Mouse (Mus musculus) neural tube, embryonic 11.5 days (tissue): ENCODE measurements around the gene Rnase4. TPM values are rescaled to one million over a fixed set of nuclear protein-coding genes. Genes with fewer than 3 reads are reported as not detected.

ENCODE experiments used
- ATAC-seq: fragments of 200-750 bp; cut with Nextera tagmentation; 2 replicates; pipeline ENCODE4 v1.8.0; 2017; ENCODE audit warnings: moderate number of reproducible peaks, mild to moderate bottlenecking, moderate TSS enrichment, moderate library complexity; ENCODE audit not compliant: insufficient read depth, low FRiP score, low TSS enrichment
- DNase-seq: peaks from one replicate; pipeline ENCODE4 v3.0.0-alpha.2; 2015; ENCODE audit warnings: low spot score
- H3K27ac ChIP-seq: fragments of 300-500 bp; sonication (generic); 2 replicates; pipeline ENCODE4 v1.5.1; 2014; ENCODE audit warnings: low read depth, mild to moderate bottlenecking, low read length
- H3K27me3 ChIP-seq: fragments of 300-500 bp; sonication (generic); 2 replicates; pipeline ENCODE4 v1.6.1; 2014; ENCODE audit warnings: mild to moderate bottlenecking, low read length, mixed read lengths; ENCODE audit not compliant: control insufficient read depth, insufficient read depth
- H3K36me3 ChIP-seq: fragments of 300-500 bp; sonication (generic); 2 replicates; pipeline ENCODE4 v1.6.1; 2014; ENCODE audit warnings: mild to moderate bottlenecking, low read length, moderate library complexity, mixed read lengths; ENCODE audit not compliant: control insufficient read depth, insufficient read depth
- H3K4me1 ChIP-seq: fragments of 300-500 bp; sonication (generic); 2 replicates; pipeline ENCODE4 v1.6.1; 2014; ENCODE audit warnings: low read length, mixed read lengths; ENCODE audit not compliant: control insufficient read depth, insufficient read depth
- H3K4me2 ChIP-seq: fragments of 300-500 bp; sonication (generic); 2 replicates; pipeline ENCODE4 v1.6.1; 2014; ENCODE audit warnings: low read depth, mild to moderate bottlenecking, moderate library complexity
- H3K4me3 ChIP-seq: fragments of 300-500 bp; sonication (generic); 2 replicates; pipeline ENCODE4 v1.5.1; 2014; ENCODE audit warnings: low read depth, low read length
- H3K9ac ChIP-seq: fragments of 300-500 bp; sonication (generic); 2 replicates; pipeline ENCODE4 v1.6.1; 2014; ENCODE audit warnings: mild to moderate bottlenecking, low read length
- H3K9me3 ChIP-seq: fragments of 300-500 bp; sonication (generic); 2 replicates; pipeline ENCODE4 v1.6.1; 2016; ENCODE audit warnings: low read length; ENCODE audit not compliant: control insufficient read depth
- WGBS: fragments of 180-500 bp; shearing (Covaris S2); extraction: QIAGEN DNeasy Blood & Tissue Kit; methylation state at CpG from one replicate; pipeline ENCODE4 v1.1.7; 2014; 5-methylcytosine and 5-hydroxymethylcytosine counted together
- polyA plus RNA-seq: library from polyadenylated mRNA; unstranded; fragments of >200 nt; fragmentation: Nextera tagmentation; extraction: Ambion mirVana; gene quantifications from 2 replicates; pipeline ENCODE4 v1.2.1, GENCODE M21; 2014

The Rnase4 gene
- polyA plus RNA-seq, 1 experiment from 2014 or later = 12.7 TPM

GRCm38 (mm10) chr14:51060761-51061160 lies 30.1 kb upstream of the Rnase4 start:
- Histone ChIP-seq H3K4me1 (no peaks in the 10 kb centered on the region), H3K4me3 (no peak overlapping the region), H3K4me2 (no peak overlapping the region), H3K27ac (no peak overlapping the region), H3K9me3 (no peaks in the 10 kb centered on the region), H3K36me3 (no peaks in the 10 kb centered on the region), H3K9ac (no peak overlapping the region), H3K27me3 (no peaks in the 10 kb centered on the region)
- no peak for DNase-seq
- no peak for ATAC-seq
- WGBS = 92% methylated on average over 5 of the region's 5 CpGs

DNA sequence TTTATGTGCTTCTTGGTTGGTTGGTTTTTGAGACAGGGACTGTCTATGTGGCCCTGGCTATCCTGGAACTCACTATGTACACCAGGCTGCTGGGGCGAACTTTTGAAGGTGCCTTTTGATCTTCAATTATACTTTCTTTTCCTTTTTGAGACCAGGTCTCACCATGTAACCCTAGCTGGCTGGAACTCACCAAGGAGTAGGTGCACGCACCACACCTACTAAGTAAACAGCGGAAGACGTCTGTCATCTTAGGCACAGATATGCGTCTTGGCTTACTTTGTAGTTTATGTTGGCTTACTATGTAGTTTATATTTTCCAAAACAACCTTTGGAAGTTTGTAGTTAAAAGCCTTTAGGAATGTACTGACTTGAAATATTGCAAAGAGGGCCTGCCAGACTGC lies 21.9 kb upstream of the Rnase4 start:
- Histone ChIP-seq H3K27me3 (no peaks in the 10 kb centered on the region), H3K4me2 (no peak overlapping the region), H3K9ac (no peak overlapping the region), H3K4me3 (no peak overlapping the region), H3K36me3 (no peaks in the 10 kb centered on the region), H3K27ac (no peak overlapping the region), H3K9me3 (no peaks in the 10 kb centered on the region), H3K4me1 (no peaks in the 10 kb centered on the region)
- ATAC-seq (no peak), DNase-seq (no peak)
- WGBS = 92% methylated on average over 5 of the region's 5 CpGs

- Histone ChIP-seq H3K27ac (no peak overlapping the region), H3K4me2 (no peak overlapping the region), H3K4me3 (no peak overlapping the region), H3K27me3 (no peaks in the 10 kb centered on the region), H3K4me1 (no peaks in the 10 kb centered on the region), H3K9ac (no peak overlapping the region), H3K9me3 (no peaks in the 10 kb centered on the region), H3K36me3 (no peaks in the 10 kb centered on the region)
- DNase-seq (no peak), ATAC-seq (no peak)
- 96% methylated on average over 2 of the region's 2 CpGs for WGBS
Measured at GRCm38 (mm10) chr14:51069617-51070016, 21.3 kb upstream of the Rnase4 start.

DNA sequence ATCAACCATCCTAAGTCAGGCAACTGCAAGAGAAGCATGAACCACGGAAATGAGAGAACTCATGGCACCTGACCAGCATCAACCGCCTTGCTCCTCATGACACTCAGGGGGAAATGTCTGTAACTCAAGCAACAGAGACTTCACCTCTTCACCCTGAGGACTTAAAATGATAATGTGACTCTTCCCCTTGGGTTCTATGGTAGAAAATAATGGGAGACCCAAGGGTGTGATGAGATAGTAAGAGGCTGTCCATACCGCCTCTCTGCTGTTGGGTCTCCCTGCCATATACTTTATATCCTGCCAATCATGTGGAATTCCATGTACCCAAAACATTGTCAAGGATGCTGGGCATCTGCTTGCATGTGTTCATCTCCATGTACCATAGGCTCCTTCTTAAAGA lies 16.5 kb upstream of the Rnase4 start, which contains the start of gene Olfr750:
Gene Olfr750 (minus strand): TSS at position 101 of the 400 bp plus-strand sequence.
- no peak within 1 kb of the TSS for H3K9ac ChIP-seq
- DNase-seq (no peak), ATAC-seq (no peak)
- H3K27me3 ChIP-seq = no peaks in the 10 kb centered on the region
- WGBS = 86% methylated on average over 3 of the region's 3 CpGs
- H3K4me3 ChIP-seq = no peak within 1 kb of the TSS
- no peak within 1 kb of the TSS for H3K4me2 ChIP-seq
- H3K27ac ChIP-seq = no peak within 1 kb of the TSS
- H3K9me3 ChIP-seq = no peaks in the 10 kb centered on the region
- H3K4me1 ChIP-seq = no peaks in the 10 kb centered on the region
- no peaks in the 10 kb centered on the region for H3K36me3 ChIP-seq

DNA sequence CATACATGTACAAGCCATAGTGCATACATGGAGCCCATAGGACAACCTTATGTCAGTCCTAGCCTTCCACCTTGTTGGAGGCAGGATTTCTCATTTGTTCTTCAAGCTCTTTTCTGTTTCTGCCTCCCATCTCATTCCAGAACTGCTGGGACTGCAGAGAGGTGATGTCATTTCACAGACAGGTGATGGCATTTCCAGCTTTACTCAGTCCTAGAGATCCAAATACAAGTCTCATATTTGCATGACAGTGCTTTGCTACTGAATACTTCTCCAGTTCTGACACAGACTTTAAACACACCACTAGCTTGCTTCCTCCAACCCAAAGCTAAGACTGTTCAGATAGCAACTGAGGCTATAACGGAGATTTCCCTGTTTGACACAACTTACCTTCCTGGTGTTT lies 11.7 kb upstream of the Rnase4 start:
- Histone ChIP-seq H3K4me3 (no peak overlapping the region), H3K9me3 (no peaks in the 10 kb centered on the region), H3K27ac (no peak overlapping the region), H3K4me1 (peaks cover 7% of the 10 kb centered on the region), H3K27me3 (no peaks in the 10 kb centered on the region; the same call in 1 of the 2 replicates), H3K4me2 (no peak overlapping the region), H3K9ac (no peak overlapping the region), H3K36me3 (no peaks in the 10 kb centered on the region)
- DNase-seq = no peak
- WGBS = 85% methylated on average over 1 of the region's 1 CpGs
- ATAC-seq = no peak

- Histone ChIP-seq H3K36me3 (no peaks in the 10 kb centered on the region), H3K9ac (no peak overlapping the region), H3K4me3 (no peak overlapping the region), H3K9me3 (no peaks in the 10 kb centered on the region), H3K27me3 (no peaks in the 10 kb centered on the region; the same call in 1 of the 2 replicates), H3K4me2 (no peak overlapping the region), H3K27ac (no peak overlapping the region), H3K4me1 (peaks cover 7% of the 10 kb centered on the region)
- 85% methylated on average over 2 of the region's 2 CpGs for WGBS
- ATAC-seq (no peak), DNase-seq (no peak)
Measured at GRCm38 (mm10) chr14:51081035-51081434, 9.8 kb upstream of the Rnase4 start.

- ATAC-seq = peak; percentile 73
- H3K9ac ChIP-seq = peak overlapping the region; percentile 30
- peaks cover 7% of the 10 kb centered on the region for H3K4me1 ChIP-seq
- no peaks in the 10 kb centered on the region for H3K36me3 ChIP-seq
- no peaks in the 10 kb centered on the region; the same call in 1 of the 2 replicates for H3K27me3 ChIP-seq
- H3K9me3 ChIP-seq = no peaks in the 10 kb centered on the region
- H3K4me3 ChIP-seq = peak overlapping the region; percentile 38
- no peak overlapping the region for H3K27ac ChIP-seq
- DNase-seq = peak; percentile 71
- H3K4me2 ChIP-seq = peak overlapping the region; percentile 75
- 3% methylated on average over 38 of the region's 40 CpGs for WGBS
Measured at GRCm38 (mm10) chr14:51082599-51083581, 8.0 kb upstream of the Rnase4 start.

DNA sequence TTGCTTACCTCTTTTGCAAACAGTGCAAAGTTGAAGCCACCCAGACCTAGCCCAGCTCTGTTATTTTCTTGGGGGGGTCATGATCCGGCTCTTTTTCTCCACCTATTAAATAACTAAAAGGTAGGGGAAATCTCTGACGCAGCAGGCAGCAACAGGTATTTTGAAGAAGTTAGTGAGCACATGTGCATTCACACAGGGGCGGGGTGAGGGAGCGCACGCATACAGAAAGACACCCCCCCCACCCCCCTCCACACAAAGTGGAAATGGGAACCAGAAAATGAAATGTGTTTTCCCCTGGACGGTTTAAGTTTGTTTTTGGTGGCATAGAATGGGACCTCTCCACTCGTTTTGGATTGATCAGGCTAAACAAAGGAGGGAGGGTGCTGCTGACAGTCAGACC lies 7.1 kb upstream of the Rnase4 start:
- Histone ChIP-seq H3K27me3 (no peaks in the 10 kb centered on the region; the same call in 1 of the 2 replicates), H3K36me3 (no peaks in the 10 kb centered on the region), H3K4me1 (peaks cover 8% of the 10 kb centered on the region), H3K9ac (no peak overlapping the region), H3K4me3 (peak overlapping the region; percentile 38; the same call in 1 of the 2 replicates), H3K4me2 (peak overlapping the region; percentile 75), H3K9me3 (no peaks in the 10 kb centered on the region), H3K27ac (no peak overlapping the region)
- WGBS = 15% methylated on average over 7 of the region's 7 CpGs
- ATAC-seq = no peak
- no peak for DNase-seq

- no peak overlapping the region for H3K9ac ChIP-seq
- H3K36me3 ChIP-seq = no peaks in the 10 kb centered on the region
- no peak for DNase-seq
- peaks cover 9% of the 10 kb centered on the region for H3K4me1 ChIP-seq
- no peak overlapping the region for H3K27ac ChIP-seq
- H3K27me3 ChIP-seq = no peaks in the 10 kb centered on the region; the same call in 1 of the 2 replicates
- ATAC-seq = no peak
- no peaks in the 10 kb centered on the region for H3K9me3 ChIP-seq
- no peak overlapping the region for H3K4me2 ChIP-seq
- H3K4me3 ChIP-seq = no peak overlapping the region
- 78% methylated on average over 2 of the region's 2 CpGs for WGBS
Measured at GRCm38 (mm10) chr14:51085086-51085485, 5.8 kb upstream of the Rnase4 start.
